Mouse (Mus musculus) testis, adult 2 months (tissue): ENCODE results near the gene Unc13c. TPM values are rescaled to one million over a fixed set of nuclear protein-coding genes. Genes with fewer than 3 reads are reported as not detected.

Experiments
- H3K27ac ChIP-seq: fragments of 200-500 bp; 2 replicates; pipeline ENCODE4 v1.5.1; 2012; ENCODE audit warnings: low read depth, low read length; ENCODE audit not compliant: control insufficient read depth, insufficient read depth
- H3K27me3 ChIP-seq: fragments of 200-500 bp; 2 replicates; pipeline ENCODE4 v1.6.1; 2012; ENCODE audit warnings: mild to moderate bottlenecking, low read length, moderate library complexity; ENCODE audit not compliant: control insufficient read depth, insufficient read depth
- H3K36me3 ChIP-seq: fragments of 200-500 bp; 2 replicates; pipeline ENCODE4 v1.6.1; 2012; ENCODE audit warnings: mild to moderate bottlenecking, low read length; ENCODE audit not compliant: control insufficient read depth, insufficient read depth
- H3K4me1 ChIP-seq: fragments of 200-500 bp; 2 replicates; pipeline ENCODE4 v1.6.1; 2012; ENCODE audit warnings: low read length; ENCODE audit not compliant: control insufficient read depth, insufficient read depth
- H3K4me3 ChIP-seq: fragments of 200-500 bp; 2 replicates; pipeline ENCODE4 v1.5.1; 2012; ENCODE audit warnings: low read depth, mild to moderate bottlenecking, low read length, moderate library complexity, mixed read lengths; ENCODE audit not compliant: control insufficient read depth
- CTCF ChIP-seq: fragments of 200-500 bp; IDR thresholded peaks from 2 replicates; pipeline ENCODE4 v1.5.1; 2012; ENCODE audit warnings: low read depth, mild to moderate bottlenecking, inconsistent platforms, low read length, moderate library complexity; ENCODE audit not compliant: control insufficient read depth, insufficient read depth, insufficient replicate concordance
- POLR2A ChIP-seq: fragments of 200-500 bp; IDR thresholded peaks from 2 replicates; pipeline ENCODE4 v1.6.1; 2012; ENCODE audit warnings: low read depth, mild to moderate bottlenecking, inconsistent platforms, low read length, moderate library complexity; ENCODE audit not compliant: control insufficient read depth
- polyA plus RNA-seq: library from polyadenylated mRNA; depleted of rRNA; stranded (reverse); fragments of >200 nt; gene quantifications from 2 replicates; pipeline ENCODE4 v1.2.3, GENCODE M21; 2012

Unc13c gene
- polyA plus RNA-seq, 1 experiment: 0.07 TPM

GRCm38 (mm10) chr9:73603921-73604320, 364.8 kb downstream of the Unc13c start:
- no peaks in the 10 kb centered on the region for H3K36me3 ChIP-seq
- no peaks in the 10 kb centered on the region for H3K4me1 ChIP-seq
- no peaks in the 10 kb centered on the region for H3K27me3 ChIP-seq
- no peak for TF ChIP-seq POLR2A
- TF ChIP-seq CTCF: no peak
- no peak overlapping the region for H3K4me3 ChIP-seq
- H3K27ac ChIP-seq: no peak overlapping the region

- Histone ChIP-seq H3K4me1 (peaks cover 9% of the 10 kb centered on the region), H3K36me3 (no peaks in the 10 kb centered on the region), H3K27ac (no peak overlapping the region), H3K4me3 (no peak overlapping the region), H3K27me3 (no peaks in the 10 kb centered on the region)
- TF ChIP-seq POLR2A (no peak), CTCF (no peak)
These were observed 403.2 kb downstream of the Unc13c start for GRCm38 (mm10) chr9:73565558-73565957.

- Histone ChIP-seq H3K27me3 (no peaks in the 10 kb centered on the region), H3K27ac (no peak overlapping the region), H3K4me3 (no peak overlapping the region), H3K4me1 (peaks cover 9% of the 10 kb centered on the region), H3K36me3 (no peaks in the 10 kb centered on the region)
- TF ChIP-seq CTCF (no peak), POLR2A (no peak)
These were observed 408.7 kb downstream of the Unc13c start for GRCm38 (mm10) chr9:73560037-73560436.

- H3K36me3 ChIP-seq: no peaks in the 10 kb centered on the region
- no peaks in the 10 kb centered on the region for H3K27me3 ChIP-seq
- no peak overlapping the region for H3K27ac ChIP-seq
- no peak overlapping the region for H3K4me3 ChIP-seq
- TF ChIP-seq POLR2A (no peak), CTCF (peak; percentile 82; the same call in 1 of the 2 replicates)
- H3K4me1 ChIP-seq: peaks cover under 1% of the 10 kb centered on the region
These were observed 411.0 kb downstream of the Unc13c start for GRCm38 (mm10) chr9:73557805-73558204.

- no peaks in the 10 kb centered on the region; the same call in 1 of the 2 replicates for H3K4me1 ChIP-seq
- H3K4me3 ChIP-seq: no peak overlapping the region
- no peaks in the 10 kb centered on the region for H3K36me3 ChIP-seq
- no peak overlapping the region for H3K27ac ChIP-seq
- no peaks in the 10 kb centered on the region for H3K27me3 ChIP-seq
- TF ChIP-seq CTCF (no peak), POLR2A (no peak)
These were observed 413.4 kb downstream of the Unc13c start for GRCm38 (mm10) chr9:73555354-73555753.

GRCm38 (mm10) chr9:73472568-73472967, 496.2 kb downstream of the Unc13c start:
- H3K27ac ChIP-seq: no peak overlapping the region
- no peaks in the 10 kb centered on the region for H3K27me3 ChIP-seq
- H3K4me1 ChIP-seq: no peaks in the 10 kb centered on the region
- no peaks in the 10 kb centered on the region for H3K36me3 ChIP-seq
- TF ChIP-seq CTCF: no peak
- no peak for TF ChIP-seq POLR2A
- no peak overlapping the region for H3K4me3 ChIP-seq

GRCm38 (mm10) chr9:73462027-73462426, 506.7 kb downstream of the Unc13c start:
- Histone ChIP-seq H3K4me1 (no peaks in the 10 kb centered on the region), H3K36me3 (no peaks in the 10 kb centered on the region), H3K27ac (no peak overlapping the region), H3K4me3 (no peak overlapping the region), H3K27me3 (no peaks in the 10 kb centered on the region)
- no peak for TF ChIP-seq POLR2A
- TF ChIP-seq CTCF: no peak

GRCm38 (mm10) chr9:73450009-73450408, 518.8 kb downstream of the Unc13c start:
- Histone ChIP-seq H3K27me3 (no peaks in the 10 kb centered on the region), H3K4me1 (no peaks in the 10 kb centered on the region), H3K36me3 (no peaks in the 10 kb centered on the region), H3K4me3 (no peak overlapping the region), H3K27ac (no peak overlapping the region)
- TF ChIP-seq POLR2A: no peak
- no peak for TF ChIP-seq CTCF
